Mouse (Mus musculus) ovary, adult 10 weeks (tissue): ENCODE data around the gene Mterf2. TPM values are rescaled to one million over a fixed set of nuclear protein-coding genes. Genes with fewer than 3 reads are reported as not detected.

Experiments used
- polyA plus RNA-seq: library from polyadenylated mRNA; stranded (reverse); fragments of 350-450 nt; fragmentation: Illumina TruSeq; extraction: RNeasy Lipid Tissue Mini Kit (QIAGEN cat#74804); gene quantifications from one replicate; pipeline ENCODE4 v1.2.3, GENCODE M21; 2014

Gene Mterf2
- 13.6 TPM for polyA plus RNA-seq

GRCm38 (mm10) chr10:85127395-85128287 is at the start of gene Mterf2:
Gene Mterf2 (minus strand): TSS chr10:85128027.

GRCm38 (mm10) chr10:85102247-85103084 is 25.4 kb downstream of the Mterf2 start, which contains the start of the genes Fhl4 and Tmem263:
Gene Fhl4 (minus strand): TSS chr10:85102495.
Gene Tmem263 (plus strand): TSS chr10:85102627.

Other genes with a start within 250 kb of the Mterf2 start
- 48.7 TPM for gene Ric8b, start 210.4 kb downstream of the Mterf2 start, polyA plus RNA-seq
- gene Fhl4, start 25.5 kb downstream of the Mterf2 start, polyA plus RNA-seq, result 1.5 TPM
- gene Tmem263, start 25.4 kb downstream of the Mterf2 start, polyA plus RNA-seq, result 129 TPM
- gene Cry1, start 57.0 kb upstream of the Mterf2 start, polyA plus RNA-seq, result 25.0 TPM